Mouse (Mus musculus) heart, postnatal 0 days (tissue): ENCODE results near the gene St8sia1.

Experiments used
- CTCF ChIP-seq: IDR thresholded peaks from 2 replicates; pipeline ENCODE4 v1.5.1; 2016; ENCODE audit warnings: antibody characterized with exemption, control low read depth, low read depth
- EP300 ChIP-seq: IDR thresholded peaks from 2 replicates; pipeline ENCODE4 v1.6.1; 2016; ENCODE audit warnings: antibody characterized with exemption, low read depth

DNA sequence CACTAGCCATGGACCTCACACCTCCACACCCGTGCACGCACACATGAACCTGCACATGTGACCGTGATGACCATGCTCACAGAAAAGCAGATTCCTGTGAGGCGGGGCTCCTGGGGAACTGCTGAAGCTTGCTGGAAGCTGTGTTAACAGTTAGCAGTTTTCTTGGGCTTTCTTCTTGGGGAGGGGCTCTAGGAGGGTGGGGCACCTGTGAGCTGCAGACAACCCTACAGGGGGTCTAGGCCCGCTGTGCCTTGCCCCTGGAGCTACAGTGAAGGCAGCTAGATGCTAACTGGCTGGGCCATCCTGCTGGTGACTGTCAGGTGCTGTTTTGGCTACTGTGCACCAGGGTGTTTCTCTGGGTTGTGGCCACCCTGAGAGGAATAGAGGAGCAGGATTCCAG lies 44.6 kb upstream of the St8sia1 start:
- TF ChIP-seq CTCF (no peak), EP300 (no peak)
